Mouse (Mus musculus) ES-CJ7 (cell line): ENCODE measurements around the gene Hspb9.

Experiments used
- DNase-seq: peaks from one replicate; pipeline ENCODE4 v3.0.0; 2011; ENCODE audit warnings: low read depth, low spot score

Gene Hspb9

GRCm38 (mm10) chr11:100759611-100760233 is 46.1 kb downstream of the Hspb9 start, which contains the start of gene Kcnh4:
Gene Kcnh4, minus strand, starts transcription at chr11:100759942.
- peak; percentile 90 for DNase-seq

GRCm38 (mm10) chr11:100761547-100762045 is 47.9 kb downstream of the Hspb9 start:
- peak; percentile 89 for DNase-seq

GRCm38 (mm10) chr11:100762831-100763230 is 49.2 kb downstream of the Hspb9 start, which contains the start of gene Hcrt:
Gene Hcrt, minus strand, starts transcription at chr11:100762931.
- DNase-seq, result no peak
